Mouse (Mus musculus): Measurements from ENCODE around the gene Aatk.

GRCm38 (mm10) chr11:120034762-120035161 lies 12.2 kb downstream of the Aatk start:
- no peak for TF ChIP-seq CTCF (IDR thresholded peaks at IDR 0.05; ENCODE audit: low read depth)
- no peak for TF ChIP-seq EP300 (IDR thresholded peaks at IDR 0.05; ENCODE audit: low read depth)

All from heart, postnatal 0 days (tissue).